Mouse (Mus musculus) liver, embryonic 14.5 days (tissue): ENCODE measurements around the gene Grtp1.

Experiments used
- CTCF ChIP-seq: IDR thresholded peaks from 2 replicates; pipeline ENCODE4 v1.5.1; 2016; ENCODE audit warnings: antibody characterized with exemption, low read depth, control low read depth
- EP300 ChIP-seq: IDR thresholded peaks from 2 replicates; pipeline ENCODE4 v1.6.1; 2016; ENCODE audit warnings: antibody characterized with exemption, low read depth

DNA sequence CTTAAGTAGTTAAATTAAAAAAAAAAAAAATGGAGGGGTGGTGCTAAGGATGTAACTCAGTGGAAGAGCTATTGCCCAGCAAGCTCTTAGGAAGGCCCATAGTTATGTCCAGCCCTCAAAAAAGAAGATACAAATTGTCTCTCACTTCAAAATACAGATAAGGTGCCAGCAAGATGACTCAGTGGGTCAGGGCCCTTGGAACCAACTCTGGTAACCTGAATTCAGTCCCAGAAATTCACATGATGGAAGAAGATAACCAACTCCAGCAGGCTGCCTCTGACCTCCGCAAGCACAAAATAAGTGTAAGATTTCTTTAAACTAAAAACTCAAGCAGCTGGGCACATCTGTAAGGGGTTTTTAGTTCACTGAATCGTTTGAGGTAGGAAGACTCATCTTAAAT lies 51.9 kb downstream of the Grtp1 start:
- no peak for TF ChIP-seq CTCF
- TF ChIP-seq EP300, result no peak
